Mouse (Mus musculus): ENCODE measurements around the gene B3glct.

The B3glct gene

GRCm38 (mm10) chr5:149678100-149678989, at the start of gene B3glct:
Gene B3glct, plus strand, starts transcription at chr5:149678230.
- DNase-seq (ENCODE audit: low spot score) = peak; percentile 86

- no peak for DNase-seq (ENCODE audit: low spot score)
Observed at GRCm38 (mm10) chr5:149634409-149635035, 43.5 kb upstream of the B3glct start.

GRCm38 (mm10) chr5:149635556-149635955, 42.5 kb upstream of the B3glct start:
- no peak for DNase-seq (ENCODE audit: low spot score)

GRCm38 (mm10) chr5:149636075-149636920, 41.7 kb upstream of the B3glct start, which contains the start of gene Hsph1:
Gene Hsph1, minus strand, starts transcription at chr5:149636376.
- DNase-seq (ENCODE audit: low spot score) = peak; percentile 96

- no peak for DNase-seq (ENCODE audit: low spot score)
Observed at GRCm38 (mm10) chr5:149637306-149637705, 40.7 kb upstream of the B3glct start.

GRCm38 (mm10) chr5:149641277-149641892, 36.6 kb upstream of the B3glct start:
- DNase-seq (ENCODE audit: low spot score) = no peak

- no peak for DNase-seq (ENCODE audit: low spot score)
Observed at GRCm38 (mm10) chr5:149642366-149642765, 35.7 kb upstream of the B3glct start.

GRCm38 (mm10) chr5:149642783-149643509, 35.1 kb upstream of the B3glct start:
- no peak for DNase-seq (ENCODE audit: low spot score)

- no peak for DNase-seq (ENCODE audit: low spot score)
Observed at GRCm38 (mm10) chr5:149647367-149648115, 30.5 kb upstream of the B3glct start.

- DNase-seq (ENCODE audit: low spot score) = no peak
Observed at GRCm38 (mm10) chr5:149648196-149648595, 29.8 kb upstream of the B3glct start.

GRCm38 (mm10) chr5:149648895-149649406, 29.1 kb upstream of the B3glct start:
- no peak for DNase-seq (ENCODE audit: low spot score)

GRCm38 (mm10) chr5:149649499-149650178, 28.4 kb upstream of the B3glct start:
- no peak for DNase-seq (ENCODE audit: low spot score)

- no peak for DNase-seq (ENCODE audit: low spot score)
Observed at GRCm38 (mm10) chr5:149650179-149650553, 27.9 kb upstream of the B3glct start.

GRCm38 (mm10) chr5:149655636-149656035, 22.4 kb upstream of the B3glct start:
- no peak for DNase-seq (ENCODE audit: low spot score)

- no peak for DNase-seq (ENCODE audit: low spot score)
Observed at GRCm38 (mm10) chr5:149658022-149658421, 20.0 kb upstream of the B3glct start.

GRCm38 (mm10) chr5:149658741-149659413, 19.2 kb upstream of the B3glct start:
- no peak for DNase-seq (ENCODE audit: low spot score)

GRCm38 (mm10) chr5:149659414-149659780, 18.6 kb upstream of the B3glct start:
- no peak for DNase-seq (ENCODE audit: low spot score)

- DNase-seq (ENCODE audit: low spot score) = no peak
Observed at GRCm38 (mm10) chr5:149661428-149661827, 16.6 kb upstream of the B3glct start.

- DNase-seq (ENCODE audit: low spot score) = no peak
Observed at GRCm38 (mm10) chr5:149662980-149663379, 15.1 kb upstream of the B3glct start.

Measured in ovary, postnatal 36 days (tissue).